Mouse (Mus musculus) forebrain, embryonic 12.5 days (tissue): ENCODE measurements at regions not wholly inside any gene's neighbourhood (a gene's known extent, or its start where the extent isn't known, plus 50 kb on each side); places are given as distances from the start of the nearest gene placed in this dataset.

Experiments
- ATAC-seq: fragments of 200-750 bp; cut with Nextera tagmentation; 2 replicates; pipeline ENCODE4 v1.8.0; 2017; ENCODE audit warnings: moderate TSS enrichment; ENCODE audit not compliant: low FRiP score
- H3K27ac ChIP-seq: fragments of 300-500 bp; sonication (generic); 2 replicates; pipeline ENCODE4 v1.5.1; 2016; ENCODE audit warnings: mild to moderate bottlenecking
- H3K27me3 ChIP-seq: fragments of 300-500 bp; sonication (generic); 2 replicates; pipeline ENCODE4 v1.6.1; 2016; ENCODE audit warnings: mild to moderate bottlenecking
- H3K36me3 ChIP-seq: fragments of 300-500 bp; sonication (generic); replicated peaks from 2 replicates; pipeline ENCODE4 v1.6.1; 2016; ENCODE audit warnings: mild to moderate bottlenecking
- H3K4me1 ChIP-seq: fragments of 300-500 bp; sonication (generic); 2 replicates; pipeline ENCODE4 v1.6.1; 2016
- H3K4me2 ChIP-seq: fragments of 300-500 bp; sonication (generic); 2 replicates; pipeline ENCODE4 v1.6.1; 2016; ENCODE audit warnings: mild to moderate bottlenecking, moderate library complexity
- H3K4me3 ChIP-seq: fragments of 300-500 bp; sonication (generic); replicated peaks from 2 replicates; pipeline ENCODE4 v1.5.1; 2016; ENCODE audit warnings: mild to moderate bottlenecking
- H3K9ac ChIP-seq: fragments of 300-500 bp; sonication (generic); 2 replicates; pipeline ENCODE4 v1.6.1; 2016; ENCODE audit warnings: mild to moderate bottlenecking
- H3K9me3 ChIP-seq: fragments of 300-500 bp; sonication (generic); 2 replicates; pipeline ENCODE4 v1.6.1; 2016
- WGBS: fragments of 180-500 bp; shearing (Covaris S2); methylation state at CpG from one replicate; pipeline ENCODE4 v1.1.7; 2016; 5-methylcytosine and 5-hydroxymethylcytosine counted together

DNA sequence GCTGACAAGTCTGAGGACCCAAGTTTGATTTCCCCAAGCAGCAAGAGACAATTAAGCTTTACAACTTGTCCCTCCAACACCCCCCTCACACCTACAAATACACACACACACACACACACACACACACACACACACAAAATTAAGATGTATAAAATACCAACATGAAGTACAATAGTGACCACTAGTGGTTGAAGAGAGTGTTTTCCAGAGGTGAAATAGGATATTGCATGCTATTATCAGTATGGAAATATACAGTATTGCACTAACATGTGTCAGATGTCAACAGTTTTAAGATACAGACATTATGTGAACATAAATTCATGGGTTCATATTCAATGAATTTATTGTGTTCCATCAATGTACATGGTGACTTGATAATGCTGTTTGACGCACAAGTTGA, 685.7 kb upstream of the Cdh6 start:
- Histone ChIP-seq H3K27me3 (no peaks in the 10 kb centered on the region), H3K4me2 (no peak overlapping the region), H3K4me1 (no peaks in the 10 kb centered on the region; the same call in 1 of the 2 replicates), H3K4me3 (no peak overlapping the region), H3K9me3 (no peaks in the 10 kb centered on the region), H3K27ac (no peak overlapping the region), H3K9ac (no peak overlapping the region), H3K36me3 (no peaks in the 10 kb centered on the region)
- 94% methylated on average over 1 of the region's 1 CpGs for WGBS
- ATAC-seq = 0 out of 2 replicates have a peak, but pooled peaks have one; percentile 36

DNA sequence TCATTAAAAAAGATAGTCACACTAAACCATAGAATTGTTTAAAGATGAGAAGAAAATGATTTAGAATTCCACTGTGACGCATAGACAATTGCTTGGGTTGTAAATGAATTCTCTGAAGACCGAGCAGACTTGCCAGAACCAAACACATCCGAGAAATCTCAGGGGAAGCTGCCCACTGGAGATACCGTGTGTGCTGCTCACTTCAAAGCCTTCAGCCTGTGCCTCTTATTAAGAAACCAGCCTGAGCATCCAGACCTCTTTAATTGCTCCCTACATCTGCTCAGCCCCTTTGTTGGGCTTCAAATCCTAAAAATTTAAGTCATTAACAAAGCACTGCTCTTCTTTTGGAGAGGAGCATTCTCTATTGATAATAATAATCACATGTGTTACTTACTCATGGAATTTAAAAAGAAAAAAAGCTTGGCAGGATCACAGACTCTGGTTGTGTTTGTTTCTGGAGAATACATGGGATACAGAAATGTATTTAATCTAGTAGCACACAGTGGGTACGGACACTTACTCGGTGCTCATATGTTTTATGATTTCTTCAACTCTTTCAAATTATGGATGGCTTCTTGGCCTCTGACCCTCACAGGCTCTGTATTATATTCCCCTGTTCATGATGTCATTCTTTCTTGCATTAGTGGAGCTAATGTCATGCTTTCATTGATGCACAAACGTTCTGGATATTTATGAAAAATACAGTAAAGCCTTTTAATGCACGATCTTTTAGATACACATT, 680.8 kb upstream of the Cdh6 start:
- Histone ChIP-seq H3K4me2 (no peak overlapping the region), H3K27me3 (no peaks in the 10 kb centered on the region), H3K36me3 (no peaks in the 10 kb centered on the region), H3K9ac (no peak overlapping the region), H3K4me1 (no peaks in the 10 kb centered on the region; the same call in 1 of the 2 replicates), H3K9me3 (no peaks in the 10 kb centered on the region), H3K4me3 (no peak overlapping the region), H3K27ac (no peak overlapping the region)
- peak; percentile 63; the same call in 1 of the 2 replicates for ATAC-seq
- WGBS = 56% methylated on average over 8 of the region's 8 CpGs
